Mouse (Mus musculus) liver, postnatal 0 days (tissue): ENCODE results near the gene Psmd5.

Source experiments
- CTCF ChIP-seq: sonication (generic); IDR thresholded peaks from 2 replicates; pipeline ENCODE4 v1.5.1; 2016; ENCODE audit warnings: antibody characterized with exemption, low read depth
- EP300 ChIP-seq: IDR thresholded peaks from 2 replicates; pipeline ENCODE4 v1.6.1; 2016; ENCODE audit warnings: antibody characterized with exemption, low read depth, mild to moderate bottlenecking

DNA sequence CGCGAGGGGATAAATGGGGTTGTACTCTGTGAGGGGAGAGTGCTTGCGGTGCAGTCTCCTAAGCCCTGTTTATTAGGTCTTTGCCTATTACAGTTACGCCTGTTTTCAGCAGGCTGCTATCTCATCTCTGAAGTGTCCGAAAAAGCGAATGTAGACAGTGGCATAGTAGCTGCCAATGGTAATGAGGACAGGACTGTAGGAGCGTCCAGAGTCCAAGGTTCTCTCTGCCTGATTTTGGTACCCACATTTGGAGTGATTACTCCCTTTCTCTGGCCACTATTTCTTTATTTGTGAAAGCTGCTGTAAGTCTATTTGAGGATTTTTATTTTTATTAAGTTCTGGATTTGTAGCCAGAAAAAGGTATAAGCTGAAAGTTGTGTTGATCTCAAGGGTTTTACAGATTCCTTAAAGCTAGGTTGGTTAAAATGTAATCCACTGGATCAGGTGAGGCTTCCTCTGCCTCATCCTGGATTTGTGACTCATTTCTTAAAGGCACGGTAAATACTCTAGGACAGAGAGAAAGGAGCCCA, at the start of gene Psmd5:
- TF ChIP-seq CTCF, result no peak
- no peak for TF ChIP-seq EP300
